Mouse (Mus musculus): ENCODE measurements around the gene Ccnd3. TPM values are rescaled to one million over a fixed set of nuclear protein-coding genes. Genes with fewer than 3 reads are reported as not detected.

Gene Ccnd3
- polyA plus RNA-seq, 2 experiments, result 195 to 379 TPM

GRCm38 (mm10) chr17:47627791-47628190 is 122.9 kb downstream of the Ccnd3 start:
- TF ChIP-seq CTCF (IDR thresholded peaks at IDR 0.05; ENCODE audit: low read depth) (peak; percentile 74), EP300 (IDR thresholded peaks at IDR 0.05; ENCODE audit: low read depth) (no peak)
- H3K9ac ChIP-seq (replicated peaks), result peak overlapping the region; percentile 92
- H3K27ac ChIP-seq, result peak overlapping the region; percentile 91
- peak overlapping the region; percentile 100 for H3K4me2 ChIP-seq (ENCODE audit: low read depth)
- H3K9me3 ChIP-seq (ENCODE audit: control insufficient read depth, low read length), result no peaks in the 10 kb centered on the region
- peaks cover 11 to 26% of the 10 kb centered on the region in 2 experiments for H3K4me1 ChIP-seq (replicated peaks; ENCODE audit: control insufficient read depth in 2 of 2, insufficient read depth in 2 of 2, low read length in 1 of 2)
- no peak for ATAC-seq (ENCODE audit: insufficient read depth)
- H3K4me3 ChIP-seq (ENCODE audit: insufficient read depth in 1 of 2, low read depth in 2 of 2, low read length in 2 of 2), result peak overlapping the region; percentile 64 to 97; a peak in 3 of 4 replicates
- peaks cover 32% of the 10 kb centered on the region for H3K36me3 ChIP-seq (replicated peaks; ENCODE audit: control insufficient read depth, insufficient read depth, low read depth)
- H3K27me3 ChIP-seq (ENCODE audit: control insufficient read depth, insufficient read depth, low read length), result no peaks in the 10 kb centered on the region
- WGBS (ENCODE audit: insufficient replicate concordance), result 84% methylated on average over 2 of the region's 2 CpGs
- no peak for DNase-seq (ENCODE audit: low read depth in 3 of 3, low spot score in 3 of 3)

- WGBS (ENCODE audit: insufficient replicate concordance), result under 1% methylated on average over 63 of the region's 63 CpGs
- H3K36me3 ChIP-seq (replicated peaks; ENCODE audit: control insufficient read depth, insufficient read depth, low read depth), result peaks cover 19% of the 10 kb centered on the region
- peak overlapping the region; percentile 100 for H3K4me2 ChIP-seq (ENCODE audit: low read depth)
These were observed 124.2 kb downstream of the Ccnd3 start for GRCm38 (mm10) chr17:47628851-47629676.

GRCm38 (mm10) chr17:47629717-47630677 is 125.1 kb downstream of the Ccnd3 start:
- TF ChIP-seq CTCF (IDR thresholded peaks at IDR 0.05; ENCODE audit: low read depth) (peak; percentile 11; the same call in 1 of the 2 replicates), EP300 (IDR thresholded peaks at IDR 0.05; ENCODE audit: low read depth) (no peak)
- WGBS (ENCODE audit: insufficient replicate concordance), result under 1% methylated on average over 61 of the region's 61 CpGs
- no peaks in the 10 kb centered on the region for H3K27me3 ChIP-seq (ENCODE audit: control insufficient read depth, insufficient read depth, low read length)
- ATAC-seq (ENCODE audit: insufficient read depth), result peak; percentile 60
- H3K4me1 ChIP-seq (replicated peaks; ENCODE audit: control insufficient read depth in 2 of 2, insufficient read depth in 2 of 2, low read length in 1 of 2), result peaks cover 17 to 35% of the 10 kb centered on the region in 2 experiments
- H3K4me3 ChIP-seq (ENCODE audit: insufficient read depth in 1 of 2, low read depth in 2 of 2, low read length in 2 of 2), result peak overlapping the region; percentile 64 to 97
- peak; percentile 44 to 49 (median 49) for DNase-seq (ENCODE audit: low read depth in 3 of 3, low spot score in 3 of 3)
- H3K27ac ChIP-seq, result peak overlapping the region; percentile 91
- no peaks in the 10 kb centered on the region for H3K9me3 ChIP-seq (ENCODE audit: control insufficient read depth, low read length)
- H3K36me3 ChIP-seq (replicated peaks; ENCODE audit: control insufficient read depth, insufficient read depth, low read depth), result peaks cover 13% of the 10 kb centered on the region
- peak overlapping the region; percentile 100 for H3K4me2 ChIP-seq (ENCODE audit: low read depth)
- H3K9ac ChIP-seq (replicated peaks), result peak overlapping the region; percentile 92

More at GRCm38 (mm10) chr17:47628851-47629676, 124.2 kb downstream of the Ccnd3 start:
- no peaks in the 10 kb centered on the region for H3K9me3 ChIP-seq (ENCODE audit: control insufficient read depth, low read length)
- H3K4me3 ChIP-seq (ENCODE audit: insufficient read depth in 1 of 2, low read depth in 2 of 2, low read length in 2 of 2), result peak overlapping the region; percentile 64 to 97
- ATAC-seq (ENCODE audit: insufficient read depth) (peak; percentile 90), DNase-seq (ENCODE audit: low read depth in 3 of 3, low spot score in 3 of 3) (peak; percentile 90 to 91 (median 90))
- H3K27ac ChIP-seq, result peak overlapping the region; percentile 91
- H3K4me1 ChIP-seq (replicated peaks; ENCODE audit: control insufficient read depth in 2 of 2, insufficient read depth in 2 of 2, low read length in 1 of 2), result peaks cover 16 to 31% of the 10 kb centered on the region in 2 experiments
- no peaks in the 10 kb centered on the region for H3K27me3 ChIP-seq (ENCODE audit: control insufficient read depth, insufficient read depth, low read length)
- H3K9ac ChIP-seq (replicated peaks), result peak overlapping the region; percentile 92
- TF ChIP-seq EP300 (IDR thresholded peaks at IDR 0.05; ENCODE audit: low read depth) (peak; percentile 48), CTCF (IDR thresholded peaks at IDR 0.05; ENCODE audit: low read depth) (no peak)

- Histone ChIP-seq H3K27ac (peak within 1 kb of the TSS; percentile 91), H3K27me3 (ENCODE audit: control insufficient read depth, insufficient read depth, low read length) (no peaks in the 10 kb centered on the region), H3K9me3 (ENCODE audit: control insufficient read depth, low read length) (no peaks in the 10 kb centered on the region), H3K36me3 (replicated peaks; ENCODE audit: control insufficient read depth, insufficient read depth, low read depth) (peaks cover 7% of the 10 kb centered on the region), H3K9ac (replicated peaks) (peak within 1 kb of the TSS; percentile 92), H3K4me2 (ENCODE audit: low read depth) (peak within 1 kb of the TSS; percentile 100), H3K4me3 (ENCODE audit: insufficient read depth in 1 of 2, low read depth in 2 of 2, low read length in 2 of 2) (peak within 1 kb of the TSS; percentile 64 to 97), H3K4me1 (replicated peaks; ENCODE audit: control insufficient read depth in 2 of 2, insufficient read depth in 2 of 2, low read length in 1 of 2) (peaks cover 17 to 35% of the 10 kb centered on the region in 2 experiments)
- 0% methylated on average over 3 of the region's 3 CpGs for WGBS (ENCODE audit: insufficient replicate concordance)
- TF ChIP-seq EP300 (IDR thresholded peaks at IDR 0.05; ENCODE audit: low read depth) (no peak), CTCF (IDR thresholded peaks at IDR 0.05; ENCODE audit: low read depth) (no peak)
- ATAC-seq (ENCODE audit: insufficient read depth) (no peak), DNase-seq (ENCODE audit: low read depth in 3 of 3, low spot score in 3 of 3) (no peak)
These were observed 125.8 kb downstream of the Ccnd3 start, which contains the start of gene Usp49 for GRCm38 (mm10) chr17:47630678-47631065. Gene Usp49, plus strand, starts transcription at chr17:47630690.
